Mouse (Mus musculus) heart, adult 2 months (tissue): Measurements from ENCODE around the gene Fdxr.

Experiments
- CTCF ChIP-seq: fragments of 200-600 bp; IDR thresholded peaks from 2 replicates; pipeline ENCODE4 v1.8.1; 2022; ENCODE audit warnings: antibody characterized with exemption, mild to moderate bottlenecking, moderate library complexity
- EP300 ChIP-seq: fragments of 200-500 bp; IDR thresholded peaks from 2 replicates; pipeline ENCODE4 v1.6.1; 2011; ENCODE audit warnings: low read depth, low read length, control low read depth; ENCODE audit not compliant: insufficient read depth
- POLR2A ChIP-seq: fragments of 200-500 bp; IDR thresholded peaks from 2 replicates; pipeline ENCODE4 v1.6.1; 2011; ENCODE audit warnings: mild to moderate bottlenecking, low read depth, low read length, control low read depth; ENCODE audit not compliant: insufficient read depth

GRCm38 (mm10) chr11:115283891-115284620 is 7.2 kb upstream of the Fdxr start:
- no peak for TF ChIP-seq POLR2A
- no peak for TF ChIP-seq CTCF
- TF ChIP-seq EP300, result no peak
